Mouse (Mus musculus) cerebellum, postnatal 4 days (tissue): ENCODE results near the gene Rhobtb1.

Experiments
- DNase-seq, 2 experiments: peaks; one replicate each; pipeline ENCODE4 v3.0.0; 2022; ENCODE audit warnings: low spot score in 2 of 2, mixed read lengths in 1 of 2

Rhobtb1 gene

DNA sequence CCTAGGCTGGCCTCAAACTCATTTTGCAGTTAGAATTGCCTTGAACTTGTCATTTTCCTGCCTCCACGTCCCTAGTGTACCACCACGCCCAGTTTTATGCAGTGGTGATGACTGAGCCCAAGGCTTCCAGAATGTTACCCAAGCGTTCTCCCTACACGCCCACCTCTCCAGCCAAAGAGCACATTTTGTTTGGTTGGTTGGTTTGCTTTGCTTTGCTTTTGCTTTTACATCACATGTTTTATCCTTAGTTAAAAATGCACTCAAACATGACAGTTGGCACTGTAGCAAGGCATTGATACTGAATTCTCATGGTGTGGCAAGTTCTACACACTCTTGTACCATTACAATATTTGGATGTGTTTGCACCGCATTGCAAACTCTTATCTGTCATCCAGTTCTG lies 12.0 kb downstream of the Rhobtb1 start:
- no peak for DNase-seq

- DNase-seq = peak in 1 of 2 experiments; percentile 12
These were observed 13.9 kb downstream of the Rhobtb1 start for GRCm38 (mm10) chr10:69165125-69165524.

DNA sequence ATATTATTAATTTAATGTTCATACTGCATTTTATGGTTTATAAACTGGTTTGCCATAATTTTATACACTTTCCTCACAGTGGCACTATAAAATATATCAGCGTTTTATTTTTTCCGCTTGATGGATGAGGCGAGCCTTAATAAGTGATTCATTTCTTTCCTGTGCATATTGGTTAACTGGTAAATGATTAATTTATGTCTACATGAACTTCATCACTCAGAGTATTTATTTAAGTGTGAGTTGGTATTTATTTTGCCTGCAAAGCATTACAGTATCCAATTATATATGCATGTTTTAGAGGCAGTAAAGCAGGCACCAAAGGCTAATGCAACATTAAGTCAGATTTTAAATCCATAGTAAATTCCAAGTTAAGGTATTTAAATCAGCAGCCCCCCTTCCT lies 14.6 kb downstream of the Rhobtb1 start:
- no peak for DNase-seq

DNA sequence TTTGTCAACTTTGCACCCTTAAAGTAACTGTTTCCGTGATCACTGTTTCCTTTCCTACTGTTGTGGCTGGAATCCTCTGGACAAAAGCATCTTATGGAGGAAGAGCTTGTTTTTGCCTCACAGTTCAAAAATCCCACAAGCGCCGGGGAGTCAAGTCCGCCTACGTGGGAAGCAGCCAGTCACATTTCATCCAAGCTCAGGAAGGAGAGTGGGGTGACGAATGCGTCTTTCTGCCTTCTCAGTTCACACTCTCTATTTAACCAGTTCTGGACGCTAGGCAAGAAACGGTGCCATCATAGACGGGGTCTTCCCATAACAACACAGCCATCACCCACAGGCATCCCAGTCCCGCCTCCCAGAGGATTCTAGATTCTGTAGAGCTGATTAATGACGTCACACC lies 15.3 kb downstream of the Rhobtb1 start:
- no peak for DNase-seq

- DNase-seq = no peak
These were observed 21.2 kb downstream of the Rhobtb1 start for GRCm38 (mm10) chr10:69172412-69172811.

- DNase-seq = no peak
These were observed 24.9 kb downstream of the Rhobtb1 start for GRCm38 (mm10) chr10:69176116-69176515.

- no peak for DNase-seq
These were observed 28.1 kb downstream of the Rhobtb1 start for GRCm38 (mm10) chr10:69179341-69179740.

DNA sequence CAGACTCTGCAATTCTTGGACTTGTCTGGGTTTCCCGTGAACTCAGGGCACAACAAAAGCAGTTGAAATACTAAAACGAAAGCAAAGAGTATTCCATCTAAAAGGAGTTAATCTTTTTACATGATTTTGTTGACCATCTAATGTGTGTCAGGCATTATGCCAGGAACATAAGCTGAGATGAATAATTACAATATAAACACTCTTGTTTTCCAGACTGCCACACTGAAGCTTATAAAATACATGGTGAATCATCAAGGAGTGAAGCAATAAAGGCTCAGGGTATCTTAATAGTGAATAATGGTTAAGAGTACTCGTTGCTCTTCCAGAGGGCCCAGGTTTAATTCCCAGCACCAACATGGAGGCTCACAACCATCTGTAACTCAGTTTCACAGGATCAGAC lies 29.8 kb downstream of the Rhobtb1 start:
- no peak for DNase-seq

DNA sequence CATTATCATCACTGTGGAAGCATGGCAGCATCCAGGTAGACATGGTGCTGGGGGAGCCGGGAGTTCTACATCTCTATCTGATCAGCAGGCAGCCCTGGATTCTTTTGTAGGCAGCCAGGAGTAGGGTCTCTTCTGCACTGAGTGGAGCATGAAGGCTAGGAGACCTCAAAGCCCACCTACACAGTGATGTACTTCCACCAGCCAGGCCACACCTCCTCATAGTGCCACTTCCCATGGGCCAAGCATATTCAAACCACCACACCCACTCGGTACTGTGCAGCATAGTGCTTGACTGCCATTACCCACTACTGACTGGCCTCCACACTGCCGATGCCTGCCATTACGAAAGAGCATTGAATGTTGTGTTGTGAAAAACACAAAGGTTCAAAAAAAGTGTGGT lies 33.7 kb downstream of the Rhobtb1 start:
- DNase-seq = no peak

- DNase-seq = no peak
These were observed 34.2 kb downstream of the Rhobtb1 start for GRCm38 (mm10) chr10:69185431-69185830.

GRCm38 (mm10) chr10:69185894-69186893 lies 35.0 kb downstream of the Rhobtb1 start:
- DNase-seq = peak in 1 of 2 experiments; percentile 64

- no peak for DNase-seq
These were observed 36.7 kb downstream of the Rhobtb1 start for GRCm38 (mm10) chr10:69187773-69188443.

DNA sequence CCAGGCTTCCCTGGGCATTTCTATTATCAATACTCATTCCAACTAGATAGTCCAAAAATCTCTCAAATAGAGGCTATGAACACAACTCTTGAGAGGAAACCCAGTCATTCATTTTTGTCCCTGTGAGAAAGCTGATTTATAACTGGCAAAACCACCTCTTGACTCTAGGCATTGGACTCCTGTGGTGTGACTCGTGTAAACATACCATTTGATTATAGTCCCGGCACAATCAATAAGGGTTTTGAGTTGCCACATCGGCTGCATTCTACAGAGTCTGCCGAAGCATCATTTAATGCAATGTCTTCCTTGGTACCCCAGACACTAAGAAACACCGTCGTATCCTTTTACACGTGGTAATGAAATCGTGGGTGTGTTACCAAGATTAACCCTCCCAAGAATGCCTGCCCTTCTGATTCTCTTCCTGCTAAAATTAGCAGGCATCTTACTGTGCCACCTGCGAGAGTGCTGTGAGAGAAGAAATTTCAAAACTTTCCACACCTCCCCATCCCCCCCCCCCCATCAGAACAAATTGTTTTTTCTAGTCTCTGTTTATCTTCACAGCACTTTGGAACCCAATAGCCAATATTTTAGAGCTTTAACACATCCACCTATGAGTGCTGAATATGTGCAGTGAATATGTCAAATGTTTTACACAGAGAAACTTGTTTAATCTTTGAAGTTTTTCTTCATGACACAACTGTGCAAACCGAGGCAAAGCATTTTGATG lies 39.4 kb downstream of the Rhobtb1 start:
- no peak for DNase-seq

DNA sequence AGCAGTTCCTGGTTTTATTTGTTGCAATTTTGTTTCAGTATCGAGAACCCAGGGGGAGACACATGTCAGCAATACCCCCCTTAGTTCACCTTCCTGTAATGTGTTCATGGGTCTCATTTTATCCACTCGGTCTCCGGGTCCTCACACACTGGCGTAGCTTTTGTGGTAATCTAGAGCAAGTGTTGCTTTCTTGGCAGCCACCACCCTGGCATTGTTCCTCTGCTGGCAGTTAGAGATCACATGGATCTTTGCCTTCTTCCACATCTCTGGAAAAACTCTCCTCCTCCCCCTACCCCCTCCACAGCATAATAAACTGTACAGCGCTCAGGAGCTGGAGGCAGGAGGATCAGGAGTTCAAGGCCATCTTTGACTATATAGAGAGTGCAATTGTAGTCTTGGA lies 41.0 kb downstream of the Rhobtb1 start:
- no peak for DNase-seq

- no peak for DNase-seq
These were observed 42.5 kb downstream of the Rhobtb1 start for GRCm38 (mm10) chr10:69193721-69194120.

GRCm38 (mm10) chr10:69204677-69205400 lies 53.6 kb downstream of the Rhobtb1 start:
- no peak for DNase-seq

DNA sequence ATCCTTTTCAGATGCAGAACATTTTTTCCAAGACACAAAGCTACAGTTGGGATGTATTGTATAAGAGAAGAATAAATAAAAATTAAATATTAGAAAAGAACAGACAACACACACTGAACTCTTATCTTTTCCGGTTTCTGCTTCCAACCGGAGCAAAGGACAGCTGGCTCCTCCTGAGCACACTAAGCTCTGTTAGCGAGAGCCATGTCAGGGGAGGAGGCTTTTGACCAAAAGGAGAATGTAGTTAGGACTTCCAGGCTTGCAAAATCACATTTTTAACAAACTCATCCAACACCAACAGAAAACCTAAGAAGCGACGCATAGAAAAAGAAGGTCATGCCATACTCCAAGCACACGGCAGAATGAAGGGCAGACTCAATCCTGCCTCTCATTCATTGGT lies 54.8 kb downstream of the Rhobtb1 start:
- DNase-seq = no peak

- DNase-seq = no peak
These were observed 56.2 kb downstream of the Rhobtb1 start for GRCm38 (mm10) chr10:69207481-69207880.

GRCm38 (mm10) chr10:69207981-69208630 lies 56.9 kb downstream of the Rhobtb1 start:
- no peak for DNase-seq

- DNase-seq = no peak
These were observed 57.5 kb downstream of the Rhobtb1 start for GRCm38 (mm10) chr10:69208705-69209104.

GRCm38 (mm10) chr10:69210006-69210405 lies 58.8 kb downstream of the Rhobtb1 start:
- DNase-seq = no peak
